Mouse (Mus musculus): ENCODE measurements at regions not wholly inside any gene's neighbourhood (a gene's known extent, or its start where the extent isn't known, plus 50 kb on each side); places are given as distances from the start of the nearest gene placed in this dataset.
A peak's percentile ranks its signal among the peaks of the same experiment; 100 is the strongest.
"Not testable (repeated sequence)": the region's sequence is repeated elsewhere in the genome, so short reads cannot be mapped to it uniquely, and the experiment has no call there.

GRCm38 (mm10) chr12:79989582-79990110 lies 123.2 kb downstream of the Zfp36l1 start:
- peak; percentile 64 for DNase-seq (ENCODE audit: low spot score)

GRCm38 (mm10) chr12:79988401-79989358 lies 124.1 kb downstream of the Zfp36l1 start:
- DNase-seq (ENCODE audit: low spot score) = peak; percentile 74

GRCm38 (mm10) chr12:79986241-79986976 lies 126.4 kb downstream of the Zfp36l1 start:
- DNase-seq (ENCODE audit: low spot score) = no peak

GRCm38 (mm10) chr12:79984985-79985747 lies 127.6 kb downstream of the Zfp36l1 start:
- no peak for DNase-seq (ENCODE audit: low spot score)

- no peak for DNase-seq (ENCODE audit: low spot score)
Measured at GRCm38 (mm10) chr12:79984025-79984790, 128.6 kb downstream of the Zfp36l1 start.

GRCm38 (mm10) chr12:79983232-79983631 lies 129.6 kb downstream of the Zfp36l1 start:
- DNase-seq (ENCODE audit: low spot score) = no peak

GRCm38 (mm10) chr12:79982497-79982896 lies 130.3 kb downstream of the Zfp36l1 start:
- DNase-seq (ENCODE audit: low spot score) = not testable (repeated sequence)

- no peak for DNase-seq (ENCODE audit: low spot score)
Measured at GRCm38 (mm10) chr12:79980711-79981110, 132.1 kb downstream of the Zfp36l1 start.

- DNase-seq (ENCODE audit: low spot score) = no peak
Measured at GRCm38 (mm10) chr12:79977136-79977535, 135.7 kb downstream of the Zfp36l1 start.

- DNase-seq (ENCODE audit: low spot score) = no peak
Measured at GRCm38 (mm10) chr12:79975466-79976239, 137.2 kb downstream of the Zfp36l1 start.

- no peak for DNase-seq (ENCODE audit: low spot score)
Measured at GRCm38 (mm10) chr12:79975050-79975449, 137.8 kb downstream of the Zfp36l1 start.

GRCm38 (mm10) chr12:79974530-79974929 lies 138.3 kb downstream of the Zfp36l1 start:
- DNase-seq (ENCODE audit: low spot score) = no peak

GRCm38 (mm10) chr12:79973566-79974230 lies 139.1 kb downstream of the Zfp36l1 start:
- DNase-seq (ENCODE audit: low spot score) = no peak

GRCm38 (mm10) chr12:79970981-79971390 lies 141.8 kb downstream of the Zfp36l1 start:
- DNase-seq (ENCODE audit: low spot score) = peak; percentile 38

GRCm38 (mm10) chr12:79970227-79970901 lies 142.4 kb downstream of the Zfp36l1 start:
- DNase-seq (ENCODE audit: low spot score) = peak; percentile 50

GRCm38 (mm10) chr12:79969346-79970226 lies 143.2 kb downstream of the Zfp36l1 start:
- DNase-seq (ENCODE audit: low spot score) = no peak

GRCm38 (mm10) chr12:79968676-79969075 lies 144.1 kb downstream of the Zfp36l1 start:
- DNase-seq (ENCODE audit: low spot score) = peak; percentile 41

Data from testis, postnatal 10 days (tissue).